Mouse (Mus musculus) urinary bladder, postnatal 10 days (tissue): ENCODE results near the gene Zswim9.
"Not testable (repeated sequence)": the region's sequence is repeated elsewhere in the genome, so short reads cannot be mapped to it uniquely, and the experiment has no call there.

ENCODE experiments used
- DNase-seq: peaks from one replicate; pipeline ENCODE4 v3.0.0; 2022; ENCODE audit warnings: low spot score

Gene Zswim9

GRCm38 (mm10) chr7:13278308-13278891 is at the start of gene Zswim9:
TSS of gene Zswim9 (minus strand) at chr7:13278721.
- peak; percentile 58 for DNase-seq

DNA sequence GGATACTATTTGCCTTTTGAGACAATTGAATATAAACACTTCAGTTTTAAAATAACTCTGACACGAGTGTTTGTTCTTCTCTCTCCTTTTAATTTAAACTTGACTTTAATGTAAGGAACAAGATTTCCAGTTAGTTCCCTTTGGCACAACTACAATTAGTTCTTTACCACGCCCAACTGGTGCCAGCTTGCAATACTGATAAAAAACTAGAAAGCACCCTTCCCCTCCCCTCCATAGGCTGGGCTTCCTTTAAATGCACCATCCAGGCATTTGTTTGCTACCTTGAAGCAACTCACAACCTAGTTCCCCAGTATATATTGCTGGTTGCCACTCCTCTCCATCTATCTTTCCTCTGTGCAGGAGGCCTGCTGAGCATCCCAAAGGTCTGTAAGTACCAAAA is 45.8 kb upstream of the Zswim9 start, which contains the start of gene Pla2g4c:
Gene Pla2g4c (plus strand): TSS at position 340 of the 400 bp plus-strand sequence.
- DNase-seq: no peak

DNA sequence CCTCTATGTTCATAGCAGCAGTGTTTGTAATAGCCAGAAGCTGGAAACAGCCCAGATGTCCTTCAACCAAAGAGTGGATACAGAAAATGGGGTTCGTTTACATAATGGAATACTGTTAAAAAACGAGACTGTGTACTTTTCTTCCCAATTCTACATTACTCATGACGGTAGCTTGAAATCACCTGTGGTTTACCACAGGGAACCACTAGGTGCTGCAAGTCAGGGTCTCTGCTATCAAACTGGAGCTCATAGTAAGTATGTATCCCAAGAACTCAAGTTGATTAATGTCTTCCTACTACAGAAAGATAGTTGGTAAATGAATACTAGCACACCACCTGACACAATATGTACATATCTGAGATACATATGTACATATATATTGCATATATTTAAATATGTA is 42.9 kb upstream of the Zswim9 start:
- no peak for DNase-seq

- DNase-seq: no peak
These were observed 35.6 kb upstream of the Zswim9 start for GRCm38 (mm10) chr7:13314095-13314597.

DNA sequence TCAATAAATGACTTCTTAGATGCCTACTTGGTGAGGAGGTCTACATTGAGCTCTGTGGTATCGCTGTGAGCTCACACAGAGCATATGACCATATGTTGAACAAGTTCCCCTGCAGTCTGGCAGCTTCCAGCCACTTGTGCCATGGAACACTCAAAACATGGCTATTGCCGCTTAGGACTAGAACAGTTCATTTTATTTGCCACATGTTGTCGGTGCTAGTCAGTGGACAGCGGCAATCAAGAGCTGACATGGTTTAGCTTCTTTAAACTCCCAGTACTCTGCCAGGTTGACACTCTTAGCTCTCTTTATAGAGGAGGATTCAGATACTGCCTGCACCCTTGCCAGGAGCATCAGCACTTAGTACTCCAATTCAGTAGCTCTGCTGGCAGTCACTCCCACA is 32.9 kb upstream of the Zswim9 start:
- no peak for DNase-seq

DNA sequence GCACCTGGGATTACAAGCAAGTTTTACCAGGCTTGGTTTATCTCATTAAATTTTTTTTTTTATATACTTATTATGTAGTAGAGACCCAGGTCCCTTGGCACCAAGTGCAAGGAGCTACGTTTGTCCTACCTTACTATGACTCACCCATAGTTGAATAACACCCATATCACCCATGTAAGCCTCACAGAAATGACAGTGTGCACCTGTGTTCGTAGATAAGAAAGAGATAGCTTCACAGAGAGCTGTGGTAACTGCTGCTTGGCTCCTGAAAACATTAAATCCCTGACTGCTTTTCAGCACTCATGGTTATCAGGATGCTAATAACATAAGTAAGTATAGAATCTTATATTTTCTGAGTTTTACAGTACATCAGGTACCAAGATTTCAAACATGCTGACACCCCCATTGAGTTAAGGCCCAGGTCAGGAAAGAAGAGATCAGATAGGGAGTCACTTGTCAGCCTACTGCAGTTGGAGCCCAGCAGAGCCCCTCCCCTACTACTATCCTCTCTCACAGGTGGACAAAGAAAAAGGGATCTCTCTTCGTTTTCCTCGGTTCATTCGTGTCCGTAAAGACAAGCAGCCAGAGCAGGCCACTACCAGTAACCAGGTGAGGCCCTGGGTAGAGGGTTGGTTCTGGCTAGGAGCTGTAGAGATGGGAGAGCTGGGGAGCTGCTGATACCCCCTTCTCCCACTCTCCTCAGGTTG is 32.1 kb upstream of the Zswim9 start:
- DNase-seq: no peak

- DNase-seq: no peak
These were observed 30.9 kb upstream of the Zswim9 start for GRCm38 (mm10) chr7:13309407-13309806.

- no peak for DNase-seq
These were observed 24.9 kb upstream of the Zswim9 start for GRCm38 (mm10) chr7:13303372-13303771.

DNA sequence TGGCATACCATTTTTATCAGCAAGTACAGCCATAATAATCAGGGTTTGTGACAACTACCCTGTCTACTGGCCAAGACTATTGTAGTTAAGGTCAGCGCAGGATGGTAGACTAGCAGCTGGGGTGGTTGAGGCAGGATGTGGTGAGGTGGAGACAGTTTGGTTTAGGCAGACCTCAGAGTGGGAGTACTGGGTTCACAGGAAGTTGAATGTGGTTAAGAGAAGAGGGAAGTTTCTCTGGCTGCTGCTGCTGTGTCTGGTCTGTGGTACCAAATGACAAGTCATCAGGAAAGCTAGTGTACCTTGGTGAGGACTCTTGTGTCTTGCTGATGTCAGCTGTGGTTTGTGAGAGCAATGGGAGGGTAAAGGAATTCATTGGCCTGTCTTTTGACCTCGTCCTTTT is 24.3 kb upstream of the Zswim9 start:
- DNase-seq: no peak

- no peak for DNase-seq
These were observed 23.1 kb upstream of the Zswim9 start for GRCm38 (mm10) chr7:13301643-13302042.

DNA sequence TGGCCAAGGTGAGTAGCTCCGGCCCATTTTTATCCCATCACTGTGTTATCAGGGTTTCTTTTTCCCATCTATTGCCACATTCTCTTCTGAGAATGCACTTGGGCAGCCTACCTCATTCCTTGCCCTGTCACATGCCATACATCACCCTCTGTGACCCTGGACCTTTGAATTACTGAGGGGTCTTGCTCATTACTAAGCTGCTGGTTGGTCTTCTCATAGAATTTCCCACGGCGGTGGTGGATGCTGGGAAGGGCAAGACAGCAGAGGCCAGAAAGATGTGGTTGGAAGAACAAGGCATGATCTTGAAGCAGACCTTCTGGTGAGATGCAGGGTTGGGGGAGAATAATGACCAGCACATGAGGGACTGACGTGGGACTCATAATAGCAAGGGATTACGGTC is 20.3 kb upstream of the Zswim9 start:
- no peak for DNase-seq

- DNase-seq: no peak
These were observed 19.1 kb upstream of the Zswim9 start for GRCm38 (mm10) chr7:13297636-13298035.

DNA sequence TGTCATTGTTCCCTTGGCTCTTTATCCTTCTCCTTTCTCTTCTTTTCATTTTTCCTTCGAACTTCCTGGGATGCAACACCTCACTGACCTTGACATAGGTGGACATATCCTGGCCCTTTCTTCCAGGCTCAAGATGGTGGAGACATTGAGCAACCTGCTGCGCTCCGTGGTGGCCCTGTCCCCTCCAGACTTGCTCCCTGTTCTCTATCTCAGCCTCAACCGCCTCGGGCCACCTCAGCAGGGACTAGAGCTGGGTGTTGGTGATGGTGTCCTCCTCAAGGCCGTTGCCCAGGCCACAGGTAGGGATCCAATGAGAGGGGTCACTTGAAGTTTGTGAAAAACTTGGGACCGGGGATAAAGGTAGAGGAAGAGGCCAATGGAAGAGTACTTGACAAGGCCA is 16.7 kb upstream of the Zswim9 start:
- no peak for DNase-seq

- DNase-seq: no peak
These were observed 15.6 kb upstream of the Zswim9 start for GRCm38 (mm10) chr7:13293878-13294855.

DNA sequence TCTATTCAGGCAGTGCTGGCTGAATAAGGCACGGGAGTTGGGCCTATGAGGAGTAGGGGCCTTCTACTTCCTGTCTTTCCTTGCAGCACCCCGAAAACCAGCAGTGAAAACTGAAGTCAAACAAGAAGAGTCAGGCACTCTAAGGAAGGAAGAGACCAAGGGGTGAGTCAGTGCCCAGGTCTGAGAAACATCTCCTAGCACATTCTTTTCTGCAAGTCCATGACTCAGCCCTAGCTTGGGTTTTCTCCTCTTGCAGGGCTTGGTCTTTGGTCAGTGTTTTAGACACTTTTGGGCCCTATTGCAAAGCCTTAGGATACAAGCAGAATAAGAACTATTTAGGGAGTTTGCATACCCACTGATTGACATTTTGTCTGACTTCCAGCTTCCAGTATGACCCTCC is 12.8 kb upstream of the Zswim9 start:
- no peak for DNase-seq

DNA sequence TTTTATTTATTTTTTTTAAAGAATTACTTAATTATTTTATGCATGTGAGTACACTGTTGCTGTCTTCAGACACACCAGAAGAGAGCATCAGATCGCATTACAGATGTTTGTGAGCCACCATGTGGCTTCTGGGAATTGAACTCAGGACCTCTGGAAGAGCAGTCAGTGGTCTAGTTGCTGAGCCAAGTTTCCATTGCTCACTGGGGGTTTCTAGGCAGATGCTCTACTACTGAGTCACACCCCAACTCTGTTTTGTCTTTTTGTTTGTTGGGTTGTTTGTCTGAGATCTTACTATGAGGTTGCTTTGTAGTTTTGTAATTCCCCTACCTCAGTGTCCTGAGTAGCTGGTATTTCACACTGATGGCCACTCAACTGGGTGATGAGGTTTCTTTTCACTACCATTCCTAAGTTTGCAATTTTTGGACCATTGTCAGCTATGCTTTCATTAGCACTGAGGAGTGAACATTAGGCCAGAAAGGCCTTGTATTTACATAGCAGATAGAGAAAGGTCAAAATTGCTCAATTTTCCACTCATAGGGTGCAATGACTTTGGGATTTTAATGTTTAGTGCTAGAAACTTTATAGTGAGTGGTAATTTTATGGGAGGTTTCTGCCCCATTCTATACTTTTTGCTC is 11.6 kb upstream of the Zswim9 start:
- DNase-seq: no peak

- no peak for DNase-seq
These were observed 10.1 kb upstream of the Zswim9 start for GRCm38 (mm10) chr7:13288621-13289020.

GRCm38 (mm10) chr7:13278957-13279356 is 436 bp upstream of the Zswim9 start:
- DNase-seq: not testable (repeated sequence)

DNA sequence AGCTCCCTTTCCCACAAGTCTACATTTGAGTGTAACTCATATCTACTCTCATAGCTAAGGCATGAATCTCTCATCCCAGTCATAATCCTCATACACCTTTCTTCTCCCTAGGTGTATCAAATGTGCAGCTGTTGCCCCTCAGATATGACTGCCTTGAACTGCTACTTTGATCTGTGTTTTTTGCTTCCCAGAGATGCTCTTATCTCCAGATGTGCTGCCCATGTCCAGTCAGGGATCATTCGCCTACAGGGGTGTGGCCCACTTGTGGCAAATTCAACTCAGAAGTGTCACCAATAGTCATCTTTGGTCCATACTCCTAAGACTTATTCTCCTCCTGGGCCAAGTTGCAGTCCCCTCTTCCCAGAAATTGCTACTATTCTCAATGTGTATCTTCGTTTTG is 688 bp downstream of the Zswim9 start:
- no peak for DNase-seq

- no peak for DNase-seq
These were observed 1.4 kb downstream of the Zswim9 start, which contains the start of gene Lig1 for GRCm38 (mm10) chr7:13277081-13277480. TSS of gene Lig1 (plus strand) at chr7:13277283.

DNA sequence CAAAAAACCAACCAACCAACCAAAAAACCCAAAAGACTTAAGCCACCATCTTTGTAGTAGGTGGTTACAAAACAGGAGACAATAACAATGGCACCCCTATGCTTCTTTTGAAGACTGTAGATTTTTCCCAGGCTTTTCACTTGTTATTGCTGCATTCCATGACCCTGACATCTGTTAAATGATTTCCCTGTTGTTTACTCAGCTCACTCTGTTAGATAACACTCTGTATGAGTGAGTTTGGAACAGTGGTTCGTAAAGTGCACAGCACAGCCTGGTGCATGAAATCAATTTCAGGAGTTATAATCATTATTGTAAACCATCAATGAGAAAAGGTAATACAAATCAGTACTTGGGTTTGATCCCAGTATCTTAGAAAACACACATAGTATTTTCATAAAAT is 6.8 kb downstream of the Zswim9 start:
- DNase-seq: no peak

- DNase-seq: no peak
These were observed 9.1 kb downstream of the Zswim9 start for GRCm38 (mm10) chr7:13269394-13269793.
